Mouse (Mus musculus) embryonic facial prominence, embryonic 10.5 days (tissue): ENCODE measurements at regions not wholly inside any gene's neighbourhood (a gene's known extent, or its start where the extent isn't known, plus 50 kb on each side); places are given as distances from the start of the nearest gene placed in this dataset.
A peak's percentile ranks its signal among the peaks of the same experiment; 100 is the strongest.

Experiments
- DNase-seq: peaks from one replicate; pipeline ENCODE4 v3.0.0-alpha.2; 2017; ENCODE audit warnings: low spot score
- H3K27ac ChIP-seq: fragments of 300-500 bp; sonication (generic); replicated peaks from 2 replicates; pipeline ENCODE4 v1.5.1; 2016; ENCODE audit warnings: mild to moderate bottlenecking
- H3K27me3 ChIP-seq: fragments of 300-500 bp; sonication (generic); replicated peaks from 2 replicates; pipeline ENCODE4 v1.6.1; 2016; ENCODE audit warnings: low read depth, mild to moderate bottlenecking; ENCODE audit not compliant: poor library complexity, severe bottlenecking
- H3K36me3 ChIP-seq: fragments of 300-500 bp; sonication (generic); replicated peaks from 2 replicates; pipeline ENCODE4 v1.6.1; 2016; ENCODE audit warnings: mild to moderate bottlenecking, moderate library complexity
- H3K4me1 ChIP-seq: fragments of 300-500 bp; sonication (generic); 2 replicates; pipeline ENCODE4 v1.6.1; 2016
- H3K4me3 ChIP-seq: fragments of 300-500 bp; sonication (generic); 2 replicates; pipeline ENCODE4 v1.5.1; 2016; ENCODE audit warnings: mild to moderate bottlenecking, moderate library complexity
- H3K9me3 ChIP-seq: fragments of 300-500 bp; sonication (generic); 2 replicates; pipeline ENCODE4 v1.6.1; 2016; ENCODE audit warnings: mild to moderate bottlenecking
- WGBS: fragments of 180-500 bp; shearing (Covaris S2); methylation state at CpG from one replicate; pipeline ENCODE4 v1.1.7; 2016; 5-methylcytosine and 5-hydroxymethylcytosine counted together

- Histone ChIP-seq H3K27me3 (no peaks in the 10 kb centered on the region), H3K9me3 (no peaks in the 10 kb centered on the region), H3K27ac (no peak overlapping the region), H3K36me3 (no peaks in the 10 kb centered on the region), H3K4me1 (peaks cover 27% of the 10 kb centered on the region), H3K4me3 (no peak overlapping the region)
- DNase-seq = no peak
- 82% methylated on average over 7 of the region's 7 CpGs for WGBS
Measured at GRCm38 (mm10) chr12:73410924-73411323, 124.3 kb downstream of the Slc38a6 start.

DNA sequence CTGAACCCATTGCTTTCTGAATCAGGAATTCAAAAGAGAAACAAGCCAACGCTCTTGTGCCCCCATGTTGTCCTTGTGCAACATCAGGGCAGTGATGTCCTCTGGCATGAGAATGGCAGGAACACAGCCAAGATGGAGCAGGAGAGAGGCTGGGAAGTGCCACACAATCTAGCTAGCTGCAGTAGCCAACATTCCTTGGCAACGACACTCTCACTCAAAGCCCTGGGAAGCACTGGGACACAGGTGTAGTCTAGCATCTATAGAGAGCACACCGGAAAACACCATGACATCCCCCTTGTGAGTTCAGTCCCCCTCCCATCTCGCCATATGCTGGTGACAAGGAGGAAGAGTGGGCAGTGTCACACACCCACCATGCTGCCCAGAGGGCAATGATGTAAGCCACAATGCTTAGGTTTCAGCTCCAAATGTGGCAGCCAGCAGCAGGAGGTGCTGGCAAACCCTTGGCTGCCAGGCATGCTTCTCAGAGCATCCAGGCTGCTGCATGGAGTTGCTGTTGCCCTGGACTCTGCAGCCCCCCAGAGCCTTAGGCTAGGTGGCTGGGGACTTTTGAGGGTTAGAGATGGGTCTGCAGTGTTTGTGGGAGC lies 123.0 kb downstream of the Slc38a6 start:
- no peaks in the 10 kb centered on the region for H3K36me3 ChIP-seq
- no peaks in the 10 kb centered on the region for H3K27me3 ChIP-seq
- peak overlapping the region; percentile 31; the same call in 1 of the 2 replicates for H3K27ac ChIP-seq
- H3K4me1 ChIP-seq = peaks cover 35% of the 10 kb centered on the region
- 92% methylated on average over 4 of the region's 4 CpGs for WGBS
- H3K4me3 ChIP-seq = no peak overlapping the region
- no peak for DNase-seq
- no peaks in the 10 kb centered on the region for H3K9me3 ChIP-seq

DNA sequence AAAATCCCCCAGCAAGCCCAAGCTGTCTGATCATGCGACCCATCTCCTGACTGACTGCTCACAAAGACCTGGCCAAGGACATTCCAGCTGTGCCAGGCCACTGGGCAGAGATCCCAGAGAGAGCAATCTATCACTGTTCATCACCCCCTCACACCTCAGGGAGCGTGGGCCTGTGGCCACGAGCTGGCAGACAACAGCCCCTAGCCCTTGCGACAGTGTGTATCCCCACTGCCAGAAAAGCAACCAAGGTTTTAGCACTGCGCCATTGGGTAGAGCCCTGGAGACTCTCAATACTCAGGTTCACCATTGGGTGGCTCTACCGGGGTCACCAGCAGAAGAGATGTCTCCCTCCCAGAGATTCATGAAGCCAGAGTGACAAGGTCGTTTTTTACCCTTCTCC lies 122.0 kb downstream of the Slc38a6 start:
- Histone ChIP-seq H3K27me3 (no peaks in the 10 kb centered on the region), H3K36me3 (no peaks in the 10 kb centered on the region), H3K4me1 (peaks cover 38% of the 10 kb centered on the region), H3K9me3 (no peaks in the 10 kb centered on the region), H3K4me3 (no peak overlapping the region), H3K27ac (no peak overlapping the region)
- WGBS = 81% methylated on average over 7 of the region's 7 CpGs
- no peak for DNase-seq

GRCm38 (mm10) chr12:73408165-73408564 lies 121.6 kb downstream of the Slc38a6 start:
- Histone ChIP-seq H3K4me3 (no peak overlapping the region), H3K4me1 (peaks cover 36% of the 10 kb centered on the region), H3K27me3 (no peaks in the 10 kb centered on the region), H3K9me3 (no peaks in the 10 kb centered on the region), H3K36me3 (no peaks in the 10 kb centered on the region), H3K27ac (no peak overlapping the region)
- 86% methylated on average over 11 of the region's 11 CpGs for WGBS
- DNase-seq = no peak

DNA sequence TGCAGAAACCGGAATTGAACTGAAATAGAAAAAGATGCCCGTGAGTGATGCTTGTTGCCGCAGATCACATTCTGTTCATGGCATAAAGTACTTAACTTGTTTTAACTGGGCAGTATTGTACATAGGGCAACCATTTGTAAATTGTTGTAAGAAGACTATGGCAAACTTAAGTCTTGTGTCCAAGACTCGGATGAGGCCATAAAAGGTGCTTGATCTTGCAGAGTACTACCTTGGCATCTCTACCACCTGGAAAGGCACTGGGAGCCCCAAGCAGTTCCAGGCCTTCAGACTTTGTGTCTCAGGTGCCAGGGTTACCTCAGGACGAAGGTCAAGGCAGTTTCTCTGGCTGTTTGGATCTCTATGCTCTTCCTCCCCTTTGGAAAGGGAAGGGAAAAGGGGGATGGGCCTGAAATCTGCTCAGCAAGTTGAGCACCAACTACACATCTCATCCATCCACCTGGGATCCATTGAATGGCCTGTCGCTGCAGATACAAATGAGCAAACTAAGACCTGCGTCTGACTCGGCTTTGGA lies 120.0 kb downstream of the Slc38a6 start:
- Histone ChIP-seq H3K9me3 (no peaks in the 10 kb centered on the region), H3K36me3 (no peaks in the 10 kb centered on the region), H3K27me3 (no peaks in the 10 kb centered on the region), H3K27ac (no peak overlapping the region), H3K4me3 (no peak overlapping the region), H3K4me1 (peaks cover 34% of the 10 kb centered on the region)
- 89% methylated on average over 8 of the region's 8 CpGs for WGBS
- no peak for DNase-seq

GRCm38 (mm10) chr12:73405583-73405982 lies 119.0 kb downstream of the Slc38a6 start:
- Histone ChIP-seq H3K27ac (no peak overlapping the region; the same call in 1 of the 2 replicates), H3K9me3 (no peaks in the 10 kb centered on the region), H3K4me1 (peaks cover 35% of the 10 kb centered on the region), H3K27me3 (no peaks in the 10 kb centered on the region), H3K4me3 (no peak overlapping the region), H3K36me3 (no peaks in the 10 kb centered on the region)
- 69% methylated on average over 9 of the region's 9 CpGs for WGBS
- DNase-seq = no peak

- Histone ChIP-seq H3K36me3 (no peaks in the 10 kb centered on the region), H3K4me3 (no peak overlapping the region), H3K4me1 (peaks cover 40% of the 10 kb centered on the region), H3K27me3 (no peaks in the 10 kb centered on the region), H3K9me3 (no peaks in the 10 kb centered on the region), H3K27ac (no peak overlapping the region)
- WGBS = 75% methylated on average over 8 of the region's 8 CpGs
- DNase-seq = no peak
Measured at GRCm38 (mm10) chr12:73405106-73405505, 118.5 kb downstream of the Slc38a6 start.

GRCm38 (mm10) chr12:73403906-73404474 lies 117.4 kb downstream of the Slc38a6 start:
- no peak overlapping the region for H3K4me3 ChIP-seq
- H3K9me3 ChIP-seq = no peaks in the 10 kb centered on the region
- H3K27me3 ChIP-seq = no peaks in the 10 kb centered on the region
- no peak overlapping the region for H3K27ac ChIP-seq
- H3K36me3 ChIP-seq = no peaks in the 10 kb centered on the region
- no peak for DNase-seq
- 80% methylated on average over 13 of the region's 13 CpGs for WGBS
- peaks cover 48% of the 10 kb centered on the region for H3K4me1 ChIP-seq
